Mouse (Mus musculus): ENCODE results near the gene Tex35.

- TF ChIP-seq CTCF (IDR thresholded peaks at IDR 0.05; ENCODE audit: extremely low read depth, insufficient read depth, insufficient read length, insufficient replicate concordance) (no peak), POLR2A (IDR thresholded peaks at IDR 0.05; ENCODE audit: low read depth, low read length) (no peak)
Measured at GRCm38 (mm10) chr1:157092622-157093021, 15.9 kb downstream of the Tex35 start.
